Mouse (Mus musculus) T-helper 1 cell (primary cell): ENCODE results near the gene Celf2.
"Not testable (repeated sequence)": the region's sequence is repeated elsewhere in the genome, so short reads cannot be mapped to it uniquely, and the experiment has no call there.

ENCODE experiments used
- in situ Hi-C: fragments of 300-600 bp; cut with MboI, MseI; formaldehyde crosslinking; loops from one replicate; pipeline ENCODE4 v1.15.1; 2025; ENCODE audit warnings: high pct_unique_total_duplicates

Celf2 gene

GRCm38 (mm10) chr2:6618450-6618849, 890.9 kb downstream of the Celf2 start:
- in situ Hi-C loops, result no loop called here

DNA sequence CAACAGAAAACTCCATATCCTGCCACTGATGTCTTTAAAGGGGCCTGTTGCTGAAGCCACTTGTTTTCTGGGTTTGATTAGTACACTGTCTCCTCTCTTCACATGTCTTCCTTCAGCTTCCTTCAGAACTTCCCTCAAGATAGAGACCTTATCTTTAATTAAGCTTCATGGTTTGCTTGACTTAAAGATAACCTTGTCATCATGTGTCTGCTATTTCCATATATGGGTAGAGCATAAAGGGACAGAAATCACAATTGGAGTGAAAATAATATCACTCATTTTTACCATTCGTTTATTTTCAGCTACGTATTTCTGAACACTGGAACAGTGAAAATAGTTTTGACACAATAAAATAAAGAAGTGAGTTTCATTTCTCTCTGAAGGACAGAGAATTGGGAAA, 905.0 kb downstream of the Celf2 start:
- in situ Hi-C loops, result no loop called here

DNA sequence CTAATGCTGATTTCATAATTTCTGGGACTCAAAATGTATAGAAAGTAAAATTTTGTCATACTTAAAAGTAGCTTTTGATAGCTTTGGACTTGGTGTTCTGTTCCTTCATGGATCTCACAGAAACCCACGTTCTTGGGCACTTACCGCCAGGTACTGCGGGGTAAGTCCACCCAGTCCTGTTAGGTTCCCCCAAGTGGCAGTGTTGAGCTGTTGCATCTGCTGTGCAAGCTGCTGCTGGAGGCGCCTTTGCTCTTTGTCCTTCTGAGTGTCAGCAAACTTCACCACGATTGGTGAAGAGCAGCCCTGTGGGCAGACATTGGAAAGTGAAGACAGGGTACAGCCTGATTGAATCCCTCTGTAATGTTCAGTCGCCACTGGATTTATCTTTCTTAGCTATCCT, 905.5 kb downstream of the Celf2 start:
- in situ Hi-C loops, result no loop called here

DNA sequence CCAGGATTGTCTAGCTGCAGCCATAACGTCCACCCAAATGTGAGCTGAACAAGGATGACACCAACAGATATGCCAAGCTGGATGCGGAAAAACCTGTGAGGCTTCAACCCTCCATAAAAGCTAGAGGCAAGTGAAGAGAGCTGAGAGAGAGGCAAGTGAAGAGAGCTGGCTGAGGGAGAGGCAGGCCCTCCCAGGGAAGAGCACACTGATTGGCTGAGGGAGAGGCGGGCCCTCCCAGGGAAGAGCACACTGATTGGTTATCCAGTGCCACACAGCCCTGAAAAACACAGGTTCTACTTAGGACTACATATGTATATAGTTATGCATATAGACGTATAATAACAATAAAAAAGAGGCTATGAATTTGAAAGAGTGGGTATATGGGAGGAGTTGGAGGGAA, 907.2 kb downstream of the Celf2 start:
- in situ Hi-C loops, result no loop called here

GRCm38 (mm10) chr2:6598879-6599167, 910.5 kb downstream of the Celf2 start:
- in situ Hi-C loops, result loop anchor here (10.0 kb wide), 1 partner anchor 106 kb away; no protein-coding TSS in a partner anchor

- in situ Hi-C loops, result loop anchor here (10.0 kb wide), 1 partner anchor 106 kb away; no protein-coding TSS in a partner anchor
These were observed 911.1 kb downstream of the Celf2 start for GRCm38 (mm10) chr2:6598124-6598878.

GRCm38 (mm10) chr2:6594736-6595135, 914.6 kb downstream of the Celf2 start:
- in situ Hi-C loops, result loop anchor here (10.0 kb wide), 1 partner anchor 110 kb away; no protein-coding TSS in a partner anchor

DNA sequence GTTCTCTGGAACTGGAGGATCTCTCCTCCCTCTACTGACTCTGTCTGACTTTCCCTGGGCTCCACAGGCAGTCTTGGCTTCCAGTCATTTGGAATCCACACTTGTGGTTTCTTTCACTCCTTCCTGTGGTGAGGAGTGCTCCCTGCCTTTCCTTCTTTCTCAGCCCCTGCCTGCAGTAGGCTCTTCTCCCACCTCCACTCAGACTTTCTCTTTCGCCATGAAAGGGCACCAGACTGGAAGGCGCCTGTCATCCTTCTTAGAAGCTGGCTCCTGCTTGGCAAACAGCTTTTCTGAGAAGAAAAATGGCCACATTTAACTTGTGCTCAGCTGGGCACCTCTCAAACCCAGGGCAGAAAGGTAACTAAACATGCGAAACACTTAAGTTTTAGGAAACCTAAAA, 915.2 kb downstream of the Celf2 start:
- in situ Hi-C loops, result loop anchor here (10.0 kb wide), 1 partner anchor 111 kb away; no protein-coding TSS in a partner anchor

- in situ Hi-C loops, result loop anchor here (10.0 kb wide), 1 partner anchor 111 kb away; no protein-coding TSS in a partner anchor
These were observed 915.6 kb downstream of the Celf2 start for GRCm38 (mm10) chr2:6593739-6594138.

DNA sequence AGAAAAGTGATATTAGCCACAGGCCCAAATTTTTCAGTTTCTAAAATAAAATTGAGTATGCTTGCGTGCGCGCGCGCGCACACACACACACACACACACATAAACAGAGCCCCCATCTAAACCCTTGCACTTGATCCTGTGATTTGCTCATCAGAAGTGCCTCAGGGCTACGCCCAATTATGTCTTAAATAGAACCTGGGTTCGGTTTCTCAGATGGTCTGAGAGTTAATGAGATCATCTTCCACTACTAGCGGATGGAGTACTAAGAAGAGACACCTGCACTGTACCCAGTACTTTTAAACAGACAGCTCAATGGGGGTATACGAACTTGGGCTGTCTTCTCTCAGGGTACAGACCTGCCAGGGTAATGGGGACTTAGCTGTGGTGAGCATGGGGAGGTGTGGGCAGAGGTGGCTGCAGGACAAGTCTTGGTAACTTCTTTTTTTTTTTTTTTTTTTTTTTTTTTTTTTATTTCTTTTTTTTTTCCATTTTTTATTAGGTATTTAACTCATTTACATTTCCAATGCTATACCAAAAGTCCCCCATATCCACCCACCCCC, 923.2 kb downstream of the Celf2 start:
- in situ Hi-C loops, result no loop called here

GRCm38 (mm10) chr2:6585069-6585754, 924.2 kb downstream of the Celf2 start:
- in situ Hi-C loops, result no loop called here

- in situ Hi-C loops, result no loop called here
These were observed 926.7 kb downstream of the Celf2 start for GRCm38 (mm10) chr2:6582711-6583110.

DNA sequence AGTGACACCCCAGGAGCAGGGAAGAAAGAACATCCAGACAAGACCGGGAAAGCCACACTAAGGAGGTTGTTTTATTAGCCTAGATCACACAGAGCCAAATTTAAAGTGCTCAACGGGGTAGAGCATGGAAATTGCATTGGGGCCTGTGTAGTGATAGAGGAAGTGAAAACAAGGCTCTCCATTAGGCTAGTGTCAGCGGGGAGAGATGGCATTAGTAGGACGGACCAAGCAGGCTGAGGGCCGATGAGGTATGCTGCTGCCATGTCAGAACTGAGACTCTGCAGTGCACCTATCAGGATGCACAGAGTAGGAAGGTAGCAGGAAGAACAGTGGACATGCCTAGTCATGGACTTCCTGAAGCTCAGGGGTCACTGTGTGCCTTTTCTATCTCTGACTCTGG, 929.3 kb downstream of the Celf2 start:
- in situ Hi-C loops, result no loop called here

GRCm38 (mm10) chr2:6575316-6575715, 934.0 kb downstream of the Celf2 start:
- in situ Hi-C loops, result not testable (repeated sequence)

DNA sequence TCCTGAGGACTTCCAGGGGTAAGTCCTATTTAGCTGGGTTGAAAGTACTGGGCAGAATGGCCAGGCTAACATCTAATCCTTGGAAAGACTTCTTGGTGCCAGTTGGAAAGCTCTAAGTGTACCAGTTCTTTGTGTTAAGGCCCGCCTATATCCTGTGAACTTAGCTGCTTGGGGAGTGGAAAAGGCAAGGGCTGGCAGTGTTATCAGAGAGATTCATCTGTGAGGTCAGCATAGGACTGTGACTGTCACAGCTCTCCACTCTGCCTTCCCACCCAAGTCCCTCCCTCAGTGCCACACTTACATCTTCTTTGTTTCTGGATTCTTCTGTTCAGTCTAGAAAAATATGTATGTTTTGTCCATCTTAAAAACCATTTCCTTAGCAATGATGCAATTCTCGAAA, 935.7 kb downstream of the Celf2 start:
- in situ Hi-C loops, result no loop called here

DNA sequence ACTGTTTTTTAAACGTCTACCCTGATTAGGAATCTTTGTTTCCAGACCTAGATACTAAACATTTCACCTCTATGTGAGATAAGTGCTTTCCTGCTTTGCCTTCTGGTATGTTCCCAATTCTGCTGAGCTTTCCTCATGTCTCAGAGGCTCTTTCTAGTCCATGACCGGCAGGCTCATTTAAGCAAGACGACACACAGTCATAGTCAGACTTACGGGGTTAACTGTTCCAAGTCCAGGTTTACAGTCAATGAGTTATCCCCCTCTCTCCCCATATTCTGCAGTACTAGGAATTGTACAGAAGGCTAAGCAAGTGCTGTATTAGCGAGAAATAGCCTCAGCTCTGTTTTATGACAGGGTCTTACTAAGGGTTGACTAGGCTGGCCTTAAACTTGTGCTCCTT, 936.4 kb downstream of the Celf2 start:
- in situ Hi-C loops, result no loop called here

GRCm38 (mm10) chr2:6569040-6569542, 940.3 kb downstream of the Celf2 start:
- in situ Hi-C loops, result loop anchor here (10.0 kb wide), 2 partner anchors 136 to 354 kb away; partner anchors contain the start of gene Echdc3

DNA sequence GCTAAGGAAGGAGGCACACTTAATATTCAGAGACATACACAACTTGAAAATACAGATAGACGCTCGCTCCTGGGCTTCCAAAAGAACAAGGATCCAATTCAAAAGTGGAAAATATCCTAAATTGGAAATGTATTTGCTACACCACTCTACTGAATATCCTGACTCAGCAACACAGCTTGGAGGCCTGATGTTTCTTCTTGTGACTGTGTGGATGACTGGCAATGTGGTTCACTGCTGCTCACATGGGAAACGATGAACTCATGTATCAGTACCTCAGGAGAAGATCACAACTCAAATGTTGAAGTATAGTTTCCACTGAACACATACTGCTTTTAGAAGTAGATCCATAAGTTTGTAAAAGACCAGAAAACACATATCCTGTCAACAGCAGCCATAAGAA, 944.2 kb downstream of the Celf2 start:
- in situ Hi-C loops, result loop anchor here (10.0 kb wide), 2 partner anchors 140 to 350 kb away; partner anchors contain the start of gene Echdc3

GRCm38 (mm10) chr2:6561337-6561736, 948.0 kb downstream of the Celf2 start:
- in situ Hi-C loops, result loop anchor here (10.0 kb wide), 2 partner anchors 143 to 347 kb away; partner anchors contain the start of gene Echdc3

DNA sequence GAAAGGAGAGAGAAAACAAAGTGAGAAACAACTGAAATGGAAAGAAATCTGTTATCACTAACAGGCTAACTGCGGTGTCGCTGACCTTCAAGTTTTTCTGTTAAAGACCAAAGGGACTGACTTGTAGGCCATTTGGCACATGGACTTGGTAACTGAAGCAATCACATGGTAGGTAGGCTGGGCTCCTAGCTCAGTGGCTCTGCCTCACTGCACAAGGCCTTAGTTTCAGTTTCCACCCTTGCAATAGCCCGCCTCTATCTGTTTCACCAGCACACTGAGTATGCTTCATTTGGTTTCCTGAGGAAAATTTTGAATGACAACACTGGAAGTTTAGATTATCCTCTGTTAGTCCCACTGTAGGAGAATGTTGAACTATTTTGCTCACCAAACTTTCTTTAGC, 948.6 kb downstream of the Celf2 start:
- in situ Hi-C loops, result loop anchor here (10.0 kb wide), 2 partner anchors 144 to 346 kb away; partner anchors contain the start of gene Echdc3

DNA sequence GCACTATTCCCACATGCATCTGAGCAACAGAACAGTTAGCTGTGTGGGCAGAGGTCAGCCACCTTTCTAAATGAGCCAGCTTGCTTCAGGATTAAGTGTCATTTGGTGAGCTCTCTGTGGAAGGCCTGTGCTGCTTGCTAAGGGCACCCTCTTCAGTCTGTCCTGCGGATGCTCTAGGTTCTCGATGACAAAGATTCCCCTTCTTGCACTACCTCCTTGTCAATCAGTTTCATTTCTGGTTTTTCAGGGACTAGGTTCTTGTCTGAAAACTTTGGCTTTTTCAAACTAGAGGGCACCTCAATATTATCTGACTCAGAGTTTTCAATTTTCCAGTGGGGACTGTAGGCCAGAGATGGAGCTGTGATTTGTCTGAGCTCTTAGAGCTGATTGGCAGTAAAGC, 949.8 kb downstream of the Celf2 start:
- in situ Hi-C loops, result no loop called here
